Mouse (Mus musculus): Measurements from ENCODE around the gene Prkab2.

Gene Prkab2

GRCm38 (mm10) chr3:97653781-97654180, 4.2 kb upstream of the Prkab2 start:
- DNase-seq: no peak

DNA sequence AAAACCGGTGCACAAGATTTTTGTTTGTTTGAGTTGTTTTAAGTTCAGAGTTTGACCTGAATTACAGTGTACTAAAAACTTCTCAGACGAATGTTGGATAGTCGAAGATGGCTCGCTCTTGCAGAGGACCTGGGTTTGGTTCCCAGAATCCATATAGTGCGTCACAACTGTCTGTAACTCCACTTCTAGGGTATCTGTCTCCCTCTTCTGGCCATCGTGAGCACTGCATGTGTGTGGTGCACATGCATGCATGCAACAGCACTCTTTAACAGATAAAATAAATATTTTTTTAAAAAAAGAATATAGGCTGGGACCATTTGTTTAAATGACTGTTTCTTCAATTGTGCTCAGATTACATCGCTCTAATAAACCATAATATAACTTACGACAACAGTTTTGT, 3.1 kb upstream of the Prkab2 start:
- peak; percentile 48 for DNase-seq

DNA sequence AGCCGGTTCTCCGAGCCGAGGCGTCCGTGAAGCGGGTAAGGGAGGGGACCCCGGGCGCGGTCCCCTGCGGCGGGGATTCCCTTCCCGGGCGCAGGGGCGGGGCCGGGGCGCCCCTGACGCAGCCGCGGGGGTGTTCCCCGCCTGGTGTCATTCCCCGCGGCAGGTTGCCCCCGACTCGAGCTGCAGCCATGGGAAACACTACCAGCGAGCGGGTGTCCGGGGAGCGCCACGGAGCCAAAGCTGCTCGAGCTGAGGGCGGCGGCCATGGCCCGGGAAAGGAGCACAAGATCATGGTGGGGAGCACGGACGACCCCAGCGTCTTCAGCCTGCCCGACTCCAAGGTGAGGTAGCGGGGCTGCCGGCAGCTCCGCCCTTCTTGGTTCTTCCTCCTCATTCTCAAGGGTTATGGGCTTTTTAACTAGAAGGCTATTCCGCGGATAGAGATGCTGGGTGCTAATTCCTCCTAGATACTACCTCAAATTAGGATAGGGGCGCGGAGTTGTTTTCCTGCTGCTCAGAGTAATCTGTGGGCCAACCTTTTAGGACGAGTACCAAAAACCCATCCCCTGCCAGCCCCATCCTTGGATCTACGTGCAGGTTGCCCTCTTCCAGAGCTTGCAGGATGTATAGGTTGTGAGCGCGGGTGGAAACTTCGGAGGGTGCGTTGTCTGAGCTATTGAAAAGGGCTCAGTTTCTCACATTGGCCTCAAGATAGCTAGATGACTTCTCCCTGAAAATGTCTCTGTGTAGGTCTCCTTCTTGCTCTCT, 617 bp downstream of the Prkab2 start:
- DNase-seq: no peak

DNA sequence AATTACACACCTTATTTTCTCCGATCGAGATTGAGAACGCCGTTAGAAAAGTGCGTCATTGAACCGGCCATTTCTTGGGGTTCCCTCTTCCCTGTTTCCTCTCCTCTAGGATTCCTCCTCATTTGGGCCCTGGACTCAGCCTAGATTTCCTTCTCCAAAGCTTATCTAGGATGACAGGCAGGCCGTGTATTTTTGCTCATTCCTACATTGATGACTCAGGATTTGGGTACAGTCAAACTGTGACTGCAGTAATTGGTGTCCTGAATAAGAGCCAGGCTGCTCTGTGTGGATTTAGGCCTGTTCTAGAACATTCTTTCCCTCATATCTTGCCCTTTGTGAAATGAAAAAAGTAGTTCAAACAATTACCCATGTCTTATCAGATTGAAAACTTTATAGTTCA, 1.8 kb downstream of the Prkab2 start:
- no peak for DNase-seq

DNA sequence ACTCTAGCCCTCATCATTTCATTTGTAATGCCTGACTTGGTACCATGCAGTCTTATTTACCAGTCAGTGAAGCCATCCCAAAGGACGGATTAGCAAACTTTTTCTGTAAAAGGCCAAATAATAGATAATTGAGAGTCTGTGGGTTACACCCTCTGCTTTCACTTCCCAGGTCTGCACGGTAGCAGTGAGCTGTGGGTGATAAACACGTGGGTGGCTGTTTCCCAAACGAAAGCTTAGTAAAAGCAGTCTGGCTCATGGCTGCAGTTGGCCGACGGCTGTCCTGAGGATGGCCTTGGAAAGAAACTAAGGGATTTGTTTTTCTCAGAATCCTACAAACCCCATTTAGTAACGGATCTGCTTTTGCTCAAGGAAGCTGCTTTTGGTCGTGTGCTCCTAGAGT, 3.2 kb downstream of the Prkab2 start:
- no peak for DNase-seq

DNA sequence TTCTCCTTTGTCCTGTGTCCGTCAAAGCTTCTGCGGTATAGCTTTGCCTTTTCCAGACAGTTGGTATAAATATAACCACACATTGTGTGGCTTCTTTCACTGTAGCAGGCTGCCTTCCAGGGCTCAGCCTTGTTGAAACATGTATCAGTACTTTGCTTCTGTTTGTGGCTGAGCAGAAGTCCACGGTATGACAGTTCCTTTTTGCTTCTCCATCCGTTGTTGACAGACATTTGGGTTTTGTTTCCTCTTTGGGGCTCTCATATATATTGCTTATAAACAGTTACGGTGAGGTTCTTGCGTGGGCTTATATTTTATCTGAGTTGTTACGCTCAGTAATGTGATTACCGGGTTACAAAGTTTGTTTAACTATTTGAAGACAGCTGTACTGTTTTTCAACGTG, 7.5 kb downstream of the Prkab2 start:
- DNase-seq: no peak

GRCm38 (mm10) chr3:97666154-97666553, 8.2 kb downstream of the Prkab2 start:
- no peak for DNase-seq

- DNase-seq: no peak
Measured at GRCm38 (mm10) chr3:97667093-97667675, 9.2 kb downstream of the Prkab2 start.

DNA sequence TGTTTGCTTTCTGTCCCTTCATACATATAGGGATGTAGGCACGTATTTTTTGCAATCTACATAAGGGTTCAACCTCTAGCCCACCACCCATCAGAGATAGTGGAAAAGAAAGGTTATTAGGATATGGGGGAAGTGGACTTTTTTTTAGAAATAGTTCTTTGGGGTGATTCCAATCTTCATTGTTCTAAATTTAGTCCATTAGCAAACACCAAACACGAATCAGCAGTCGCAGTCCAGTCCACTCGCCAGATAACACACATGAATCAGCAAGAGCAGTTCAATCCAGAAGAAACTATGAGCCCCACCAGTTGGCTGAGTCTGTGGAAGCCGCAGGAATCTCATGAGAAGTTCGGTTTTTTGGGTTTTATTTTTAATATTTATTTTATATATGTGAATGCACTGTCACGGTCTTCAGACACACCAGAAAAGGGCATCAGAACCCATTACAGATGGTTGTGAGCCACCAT, 16.7 kb downstream of the Prkab2 start, which contains the start of gene Gm17651:
Gm17651 (minus strand) TSS at position 51 of the 467 bp plus-strand sequence.
- DNase-seq: no peak

DNA sequence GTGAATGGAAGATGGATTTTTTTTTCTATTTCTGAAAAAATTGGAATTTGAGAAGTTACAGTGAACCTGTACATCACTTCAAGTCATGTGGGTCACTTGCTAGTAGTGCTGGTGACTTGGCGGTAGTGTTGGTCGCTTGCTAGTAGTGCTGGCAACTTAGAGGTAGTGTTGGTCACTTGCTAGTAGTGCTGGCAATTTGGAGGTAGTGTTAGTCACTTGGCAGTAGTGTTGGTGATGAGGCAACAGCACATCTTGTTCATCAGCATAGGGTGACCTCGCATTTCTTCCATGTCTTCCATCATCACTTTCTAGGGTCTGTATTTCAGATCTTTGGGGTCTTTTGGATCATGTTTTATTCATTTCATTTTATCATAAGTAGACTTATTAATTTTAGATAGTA, 18.1 kb downstream of the Prkab2 start:
- no peak for DNase-seq

GRCm38 (mm10) chr3:97678416-97678815, 20.4 kb downstream of the Prkab2 start:
- DNase-seq: no peak

- peak; percentile 75 for DNase-seq
Measured at GRCm38 (mm10) chr3:97680631-97681320, 22.8 kb downstream of the Prkab2 start.

DNA sequence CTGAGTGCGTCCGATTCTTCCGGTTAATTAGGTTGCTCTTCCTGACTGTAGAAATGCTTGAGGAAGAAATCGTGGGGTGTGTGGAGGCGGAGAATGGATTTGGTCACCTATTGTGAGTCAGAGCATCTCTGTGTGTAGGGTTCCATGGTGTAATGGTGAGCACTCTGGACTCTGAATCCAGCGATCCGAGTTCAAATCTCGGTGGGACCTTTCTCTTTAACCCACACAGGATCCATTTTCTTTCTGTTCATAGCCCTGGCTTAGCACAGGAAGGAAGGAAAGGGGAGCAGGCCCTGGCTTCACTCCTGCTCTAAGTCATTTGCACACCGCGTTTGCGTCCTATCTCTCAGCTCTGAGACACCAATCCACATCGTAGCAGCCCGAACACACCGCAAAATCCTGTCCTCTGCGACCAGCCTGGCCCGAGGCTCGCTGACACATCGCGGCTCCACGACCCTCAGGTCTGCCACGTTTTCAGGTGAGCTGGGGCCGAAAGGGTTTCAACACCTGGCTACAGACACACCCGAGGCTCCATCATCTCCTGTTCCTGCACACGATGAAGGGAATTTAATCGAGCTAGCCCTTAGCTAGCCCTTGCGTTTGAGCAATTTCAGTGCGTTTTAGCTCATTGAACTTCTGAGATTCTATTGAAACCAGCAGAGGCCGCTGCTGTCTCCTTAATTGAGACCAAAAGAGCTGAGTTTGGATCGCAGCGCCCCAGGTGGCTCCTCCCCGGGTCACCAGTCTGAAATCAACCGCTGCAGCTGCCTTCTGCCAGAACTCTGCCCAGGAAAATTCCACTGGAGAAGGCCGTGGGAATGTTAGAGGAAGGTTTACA, 23.5 kb downstream of the Prkab2 start:
- DNase-seq: peak; percentile 86

DNA sequence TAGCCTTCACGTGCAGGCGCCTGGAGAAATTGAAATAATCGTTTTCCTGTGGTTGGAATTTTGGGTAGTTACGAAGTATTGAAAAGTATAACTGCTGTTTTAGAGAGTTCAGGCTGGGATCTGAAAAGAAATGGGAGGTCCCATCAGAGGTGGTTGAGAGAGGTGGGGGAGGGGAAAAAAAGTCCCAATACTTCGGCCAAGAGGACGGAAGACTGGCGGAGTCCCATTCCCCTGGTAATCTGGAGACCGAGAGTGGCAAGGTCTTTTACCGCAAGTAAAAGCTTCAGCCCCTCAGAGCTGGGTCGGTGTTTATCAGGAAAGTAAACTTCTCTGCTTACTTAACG, 24.1 kb downstream of the Prkab2 start:
- no peak for DNase-seq

- no peak for DNase-seq
Measured at GRCm38 (mm10) chr3:97682576-97682975, 24.6 kb downstream of the Prkab2 start.

- peak; percentile 31 for DNase-seq
Measured at GRCm38 (mm10) chr3:97683560-97684195, 25.7 kb downstream of the Prkab2 start.

- no peak for DNase-seq
Measured at GRCm38 (mm10) chr3:97686372-97687117, 28.6 kb downstream of the Prkab2 start.

- DNase-seq: no peak
Measured at GRCm38 (mm10) chr3:97689289-97689688, 31.3 kb downstream of the Prkab2 start.

DNA sequence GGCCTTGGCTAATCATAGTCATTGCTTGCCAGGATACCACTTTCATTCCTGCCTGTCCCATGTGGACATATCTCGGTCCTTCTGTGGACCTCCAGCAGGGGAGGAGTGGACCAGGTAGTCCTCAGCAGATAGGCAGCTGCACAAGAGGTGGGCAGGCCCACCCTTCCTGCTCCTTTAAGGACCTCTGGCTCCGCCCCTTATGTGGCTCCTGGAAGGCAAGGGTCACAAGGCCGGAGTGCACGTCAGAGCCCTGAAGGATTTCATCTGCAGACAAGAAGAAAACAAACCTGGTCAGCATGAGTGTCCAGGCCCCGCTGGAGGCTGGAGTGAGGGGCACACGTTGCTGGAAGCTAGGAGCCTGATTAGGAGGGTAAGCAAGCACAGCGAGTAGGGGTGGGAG, 32.6 kb downstream of the Prkab2 start:
- DNase-seq: peak; percentile 66

DNA sequence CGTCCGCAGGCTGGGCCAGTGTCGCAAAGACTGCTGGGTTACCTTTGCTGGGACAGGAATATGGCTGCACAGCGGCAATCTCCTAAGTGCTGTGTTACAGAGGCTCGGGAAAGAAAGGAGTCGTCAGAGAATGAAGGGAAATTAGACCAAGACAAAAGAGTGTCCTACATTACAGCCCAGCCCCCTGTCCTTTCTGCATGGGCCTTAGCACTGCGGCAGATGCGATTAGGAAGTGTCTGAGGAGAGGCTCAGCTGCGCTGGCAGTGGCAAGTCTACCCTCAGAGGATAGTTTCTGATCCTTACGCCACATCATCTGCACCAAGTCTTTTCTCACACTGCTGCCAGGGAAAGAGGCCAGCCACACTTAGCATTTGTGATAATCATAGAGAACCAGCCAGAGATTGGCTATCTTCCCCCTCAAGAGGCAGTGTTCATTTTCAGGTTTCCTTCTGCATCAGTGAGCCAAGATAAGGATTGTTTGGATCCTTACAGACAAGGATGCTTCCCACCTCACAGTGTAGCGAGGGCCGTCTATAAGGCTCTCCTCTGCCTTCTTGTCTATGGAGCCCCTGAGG, 33.5 kb downstream of the Prkab2 start:
- no peak for DNase-seq

- DNase-seq: no peak
Measured at GRCm38 (mm10) chr3:97693806-97694205, 35.8 kb downstream of the Prkab2 start.
